Mouse (Mus musculus) spleen, adult 2 months (tissue): ENCODE data around the gene Smco4.

Source experiments
- CTCF ChIP-seq: fragments of 200-500 bp; IDR thresholded peaks from 2 replicates; pipeline ENCODE4 v1.5.1; 2011; ENCODE audit warnings: mild to moderate bottlenecking, inconsistent platforms; ENCODE audit not compliant: insufficient read depth, insufficient read length, insufficient replicate concordance; ENCODE audit errors: extremely low read depth
- POLR2A ChIP-seq: fragments of 200-500 bp; IDR thresholded peaks from 2 replicates; pipeline ENCODE4 v1.6.1; 2011; ENCODE audit warnings: low read depth, low read length, inconsistent platforms

DNA sequence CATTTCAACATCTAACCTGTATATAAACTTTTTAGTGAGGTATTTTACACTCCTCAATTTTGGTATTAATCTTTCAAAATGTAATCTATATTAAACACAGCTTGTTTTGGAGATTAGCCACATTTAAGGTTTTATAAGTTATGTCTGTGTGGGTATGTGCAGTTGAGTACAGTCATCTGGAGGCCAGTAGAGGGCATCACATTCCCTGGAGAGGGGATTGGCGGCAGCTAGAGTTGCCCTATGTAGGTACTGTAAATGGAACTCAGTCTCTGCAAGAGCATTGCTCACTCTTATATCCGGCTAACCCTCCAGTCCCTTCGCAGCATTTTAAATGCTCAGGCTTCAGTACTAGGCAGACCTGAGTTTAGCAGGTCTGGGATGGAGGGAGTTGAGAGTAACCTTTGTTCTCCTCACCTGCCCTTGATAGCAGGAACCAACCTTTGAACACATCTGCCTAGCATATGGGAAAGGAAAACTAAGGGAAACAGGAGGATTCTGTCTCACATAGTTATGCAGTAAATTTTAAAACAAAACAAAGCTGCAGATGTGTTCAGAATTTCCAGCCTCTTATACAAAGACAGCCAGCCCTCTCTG is 44.3 kb downstream of the Smco4 start:
- no peak for TF ChIP-seq POLR2A
- TF ChIP-seq CTCF = no peak
